Mouse (Mus musculus): ENCODE data around the gene Tenm4.

- TF ChIP-seq CTCF (IDR thresholded peaks at IDR 0.05) (no peak), EP300 (IDR thresholded peaks at IDR 0.05) (no peak)
These were observed 276.9 kb downstream of the Tenm4 start for GRCm38 (mm10) chr7:96447806-96448397.

Measured in lung, postnatal 0 days (tissue).